ENCODE assay signal across 7 mouse cellular contexts in the genomic region with DNA sequence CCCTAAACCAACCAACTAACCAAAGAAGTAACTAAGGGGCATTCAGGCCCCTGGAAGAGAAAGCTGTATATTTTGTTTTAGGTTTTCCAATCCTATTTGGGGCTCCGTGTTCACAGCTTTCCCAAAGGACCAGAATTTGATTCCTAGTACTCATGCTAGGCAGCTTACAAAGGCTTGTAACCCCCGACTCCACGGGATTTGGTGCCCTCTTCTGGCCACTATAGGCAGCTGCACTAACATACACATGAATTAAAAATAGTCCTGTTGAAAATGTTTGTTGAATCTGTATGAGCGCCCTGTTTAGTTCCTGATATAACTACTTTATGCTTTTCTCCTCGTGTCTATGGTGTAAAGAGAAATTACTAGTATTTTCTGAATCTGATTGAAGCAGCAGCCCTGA. TPM values are rescaled to one million over a fixed set of nuclear protein-coding genes. Genes with fewer than 3 reads are reported as not detected.
DNase-seq lines count a peak whose midpoint lies in the region; ATAC-seq and TF ChIP-seq lines count a peak whose summit lies in the region.

No protein-coding gene starts in this region.

- no peak overlapping the region for H3K27ac ChIP-seq in layer of hippocampus, adult 2 months
- peak overlapping the region; percentile 41; the same call in 1 of the 2 replicates for H3K27ac ChIP-seq in ES-Bruce4 (ENCODE audit: insufficient read depth, low read length)
- H3K27ac ChIP-seq in limb, embryonic 14.5 days (replicated peaks; ENCODE audit: low read depth, low read length): no peak overlapping the region

- no peaks in the 10 kb centered on the region for H3K9me3 ChIP-seq in ES-Bruce4 (replicated peaks; ENCODE audit: control insufficient read depth, insufficient read depth, low read length, poor library complexity, severe bottlenecking)
- H3K9me3 ChIP-seq in limb, embryonic 14.5 days (ENCODE audit: control insufficient read depth, low read length): no peaks in the 10 kb centered on the region

- ATAC-seq in limb, embryonic 14.5 days (ENCODE audit: low FRiP score, low read depth): no peak

- H3K4me3 ChIP-seq in layer of hippocampus, adult 2 months: no peak overlapping the region
- H3K4me3 ChIP-seq in ES-Bruce4 (ENCODE audit: low read depth, low read length): no peak overlapping the region
- no peak overlapping the region for H3K4me3 ChIP-seq in limb, embryonic 14.5 days (replicated peaks; ENCODE audit: low read length)

- peak; percentile 82 for TF ChIP-seq CTCF in layer of hippocampus, adult 2 months (conservative IDR thresholded peaks at IDR 0.05)
- peak; percentile 68 for TF ChIP-seq CTCF in ES-Bruce4 (IDR thresholded peaks at IDR 0.05; ENCODE audit: low read depth, low read length)

- no peak overlapping the region for H3K9ac ChIP-seq in ES-Bruce4 (ENCODE audit: low read depth, poor library complexity, severe bottlenecking)
- H3K9ac ChIP-seq in limb, embryonic 14.5 days (ENCODE audit: low read depth, low read length, severe bottlenecking): no peak overlapping the region

- TF ChIP-seq EP300 in ES-Bruce4 (IDR thresholded peaks at IDR 0.05; ENCODE audit: insufficient read depth, low read depth, low read length): no peak

- DNase-seq in layer of hippocampus, adult 2 months (ENCODE audit: low spot score in 2 of 2): peak; percentile 10
- no peak for DNase-seq in layer of hippocampus, adult 9-10 months (ENCODE audit: low spot score)
- DNase-seq in T-cell, adult 2 months (ENCODE audit: low spot score): peak; percentile 30
- peak; percentile 68 for DNase-seq in embryo, embryonic 11 days
- peak; percentile 47 for DNase-seq in limb, embryonic 14.5 days (ENCODE audit: low spot score)
- peak; percentile 11 for DNase-seq in right cerebral cortex, postnatal 25 days

- no peaks in the 10 kb centered on the region for H3K27me3 ChIP-seq in ES-Bruce4 (ENCODE audit: control insufficient read depth, insufficient read depth, low read length, poor library complexity, severe bottlenecking)
- no peaks in the 10 kb centered on the region for H3K27me3 ChIP-seq in limb, embryonic 14.5 days (ENCODE audit: control insufficient read depth, insufficient read depth, low read length)

- H3K36me3 ChIP-seq in ES-Bruce4 (ENCODE audit: control insufficient read depth, insufficient read depth, low read length, poor library complexity, severe bottlenecking): no peaks in the 10 kb centered on the region
- no peaks in the 10 kb centered on the region for H3K36me3 ChIP-seq in limb, embryonic 14.5 days (ENCODE audit: control insufficient read depth, insufficient read depth, low read length)

- TF ChIP-seq POLR2A in ES-Bruce4 (IDR thresholded peaks at IDR 0.05; ENCODE audit: insufficient read depth, low read length): no peak
- no peak for TF ChIP-seq POLR2A in limb, embryonic 14.5 days (IDR thresholded peaks at IDR 0.05; ENCODE audit: borderline replicate concordance, extremely low read depth, insufficient read depth, insufficient read length)

- no peak overlapping the region for H3K4me2 ChIP-seq in limb, embryonic 14.5 days (replicated peaks; ENCODE audit: low read depth, low read length, severe bottlenecking)

- WGBS in limb, embryonic 14.5 days: 12% methylated on average over 5 of the region's 5 CpGs

- no peaks in the 10 kb centered on the region for H3K4me1 ChIP-seq in ES-Bruce4 (ENCODE audit: control insufficient read depth, insufficient read depth, low read length)
- no peaks in the 10 kb centered on the region for H3K4me1 ChIP-seq in limb, embryonic 14.5 days (ENCODE audit: control insufficient read depth, insufficient read depth, low read length)

RNA-seq across cellular contexts. Expression of a gene that starts 1.1 kb away (rescaled TPM):
- under 1 TPM in 1 of 2 experiments, not detected in 1; 0.59 TPM for total RNA-seq in layer of hippocampus, adult 2 months (2021)
- polyA plus RNA-seq in ES-Bruce4 (2011; ENCODE audit: insufficient read depth, insufficient read length, low read depth, missing spikeins): 15.9 and 16.6 TPM in 2 replicates
- polyA plus RNA-seq in limb, embryonic 14.5 days (2012; rRNA removed): 0.10 TPM in 1 of 2 replicates, not detected in the other
- polyA plus RNA-seq in limb, embryonic 14.5 days (2014; fragmentation: Nextera tagmentation; extraction: Ambion mirVana): not detected in 2 replicates

RNA-seq across cellular contexts. Expression of a gene that starts 39.3 kb away (rescaled TPM):
- not detected for total RNA-seq in layer of hippocampus, adult 2 months (2021)
- polyA plus RNA-seq in ES-Bruce4 (2011; ENCODE audit: insufficient read depth, insufficient read length, low read depth, missing spikeins): 1.3 and 1.9 TPM in 2 replicates
- 1.5 and 2.0 TPM in 2 replicates for polyA plus RNA-seq in limb, embryonic 14.5 days (2012; rRNA removed)
- polyA plus RNA-seq in limb, embryonic 14.5 days (2014; fragmentation: Nextera tagmentation; extraction: Ambion mirVana): 1.3 and 1.6 TPM in 2 replicates

RNA-seq across cellular contexts. Expression of a gene that starts 57.4 kb away (rescaled TPM):
- total RNA-seq in layer of hippocampus, adult 2 months (2021): 10 to 100 TPM; 20.2 to 20.3 TPM
- polyA plus RNA-seq in ES-Bruce4 (2011; ENCODE audit: insufficient read depth, insufficient read length, low read depth, missing spikeins): 35.4 and 35.9 TPM in 2 replicates
- 65.3 and 67.4 TPM in 2 replicates for polyA plus RNA-seq in limb, embryonic 14.5 days (2012; rRNA removed)
- 51.9 and 56.1 TPM in 2 replicates for polyA plus RNA-seq in limb, embryonic 14.5 days (2014; fragmentation: Nextera tagmentation; extraction: Ambion mirVana)

Comparison
In these comparisons a context has a peak if more than half of its experiments do, and no peak if none do; other contexts are left out.
1. RNA of a gene that starts 1.1 kb away (polyA plus RNA-seq): 15.9 to 16.6 TPM in ES-Bruce4; 0.10 TPM in limb, embryonic 14.5 days; every median in the first group is over 10 times any median in the second.